Mouse (Mus musculus) MEL (cell line): ENCODE data around the gene Elp6. TPM values are rescaled to one million over a fixed set of nuclear protein-coding genes. Genes with fewer than 3 reads are reported as not detected.

Source experiments
- DNase-seq: peaks from one replicate; pipeline ENCODE4 v3.0.0; 2011; ENCODE audit warnings: low read depth, low spot score
- H3K27ac ChIP-seq: 2 replicates; pipeline ENCODE4 v1.5.1; 2012; ENCODE audit warnings: low read depth, mild to moderate bottlenecking, control low read depth, low read length, moderate library complexity; ENCODE audit not compliant: control insufficient read depth
- H3K27me3 ChIP-seq, 2 experiments: fragments of 150-350 bp in 1 of 2; sonication (generic) in 1 of 2; 2 replicates each; pipeline ENCODE4 v1.6.1; 2012; ENCODE audit warnings: low read length in 2 of 2, mild to moderate bottlenecking in 2 of 2, improper control_type of control experiment in 1 of 2, moderate library complexity in 1 of 2; ENCODE audit not compliant: insufficient read depth in 2 of 2, control insufficient read depth in 1 of 2
- H3K36me3 ChIP-seq, 2 experiments: 2 replicates each; pipeline ENCODE4 v1.6.1; 2012 to 2014; ENCODE audit warnings: low read length in 2 of 2, improper control_type of control experiment in 1 of 2, inconsistent platforms in 1 of 2, mild to moderate bottlenecking in 1 of 2; ENCODE audit not compliant: insufficient read depth in 2 of 2, control insufficient read depth in 1 of 2
- H3K4me1 ChIP-seq, 2 experiments: fragments of 150-350 bp in 1 of 2; sonication (generic) in 1 of 2; 2 replicates each; pipeline ENCODE4 v1.6.1; 2012; ENCODE audit warnings: low read length in 2 of 2, improper control_type of control experiment in 1 of 2, mild to moderate bottlenecking in 1 of 2; ENCODE audit not compliant: insufficient read depth in 2 of 2, control insufficient read depth in 1 of 2
- H3K4me3 ChIP-seq, 2 experiments: fragments of 150-350 bp in 1 of 2; sonication (generic) in 1 of 2; 2 replicates each; pipeline ENCODE4 v1.5.1; 2012; ENCODE audit warnings: low read depth in 2 of 2, low read length in 2 of 2, mild to moderate bottlenecking in 2 of 2, moderate library complexity in 2 of 2, control low read depth in 1 of 2, improper control_type of control experiment in 1 of 2; ENCODE audit not compliant: control insufficient read depth in 1 of 2, insufficient read depth in 1 of 2
- H3K79me2 ChIP-seq: 2 replicates; pipeline ENCODE4 v1.6.1; 2012; ENCODE audit warnings: mild to moderate bottlenecking, low read length, moderate library complexity; ENCODE audit not compliant: control insufficient read depth, poor library complexity, insufficient read depth
- H3K9ac ChIP-seq: 2 replicates; pipeline ENCODE4 v1.6.1; 2012; ENCODE audit warnings: low read depth, mild to moderate bottlenecking, control low read depth, low read length, moderate library complexity; ENCODE audit not compliant: control insufficient read depth, poor library complexity, severe bottlenecking
- H3K9me3 ChIP-seq: fragments of 150-350 bp; sonication (generic); replicated peaks from 2 replicates; pipeline ENCODE4 v1.6.1; 2012; ENCODE audit warnings: mild to moderate bottlenecking, low read length, improper control_type of control experiment, moderate library complexity; ENCODE audit not compliant: insufficient read depth
- BHLHE40 ChIP-seq: IDR thresholded peaks from 2 replicates; pipeline ENCODE4 v1.6.1; 2012; ENCODE audit warnings: low read depth, mild to moderate bottlenecking, inconsistent platforms, low read length, improper control_type of control experiment, borderline replicate concordance
- CHD2 ChIP-seq: IDR thresholded peaks from 2 replicates; pipeline ENCODE4 v1.6.1; 2011; ENCODE audit warnings: low read length, improper control_type of control experiment
- CTCF ChIP-seq, 3 experiments: IDR thresholded peaks in 2 of 3; conservative IDR thresholded peaks in 1 of 3; 2 replicates each; pipeline ENCODE4 v1.5.1; 2011 to 2012; ENCODE audit warnings: low read length in 3 of 3, low read depth in 2 of 3, mild to moderate bottlenecking in 2 of 3, improper control_type of control experiment in 1 of 3, inconsistent platforms in 1 of 3, mixed read lengths in 1 of 3, moderate library complexity in 1 of 3; ENCODE audit not compliant: control insufficient read depth in 1 of 3, insufficient read depth in 1 of 3, poor library complexity in 1 of 3, severe bottlenecking in 1 of 3
- E2F4 ChIP-seq: IDR thresholded peaks from 2 replicates; pipeline ENCODE4 v1.6.1; 2011; ENCODE audit warnings: low read depth, low read length, improper control_type of control experiment, borderline replicate concordance
- EP300 ChIP-seq, 2 experiments: IDR thresholded peaks; 2 replicates each; pipeline ENCODE4 v1.6.1; 2011; ENCODE audit warnings: improper control_type of control experiment in 2 of 2, low read length in 2 of 2, low read depth in 1 of 2, mild to moderate bottlenecking in 1 of 2
- ETS1 ChIP-seq: IDR thresholded peaks from 2 replicates; pipeline ENCODE4 v1.6.1; 2012; ENCODE audit warnings: low read depth, mild to moderate bottlenecking, inconsistent platforms, low read length, improper control_type of control experiment, moderate library complexity
- GABPA ChIP-seq: IDR thresholded peaks from 2 replicates; pipeline ENCODE4 v1.6.1; 2012; ENCODE audit warnings: low read depth, mild to moderate bottlenecking, inconsistent platforms, low read length, improper control_type of control experiment, moderate library complexity
- GATA1 ChIP-seq: IDR thresholded peaks from 2 replicates; pipeline ENCODE4 v1.6.1; 2011; ENCODE audit warnings: low read depth, low read length, improper control_type of control experiment
- HCFC1 ChIP-seq: IDR thresholded peaks from 2 replicates; pipeline ENCODE4 v1.6.1; 2012; ENCODE audit warnings: low read depth, mild to moderate bottlenecking, inconsistent platforms, low read length, improper control_type of control experiment, moderate library complexity
- MAFK ChIP-seq: IDR thresholded peaks from 2 replicates; pipeline ENCODE4 v1.6.1; 2011; ENCODE audit warnings: low read depth, mild to moderate bottlenecking, low read length, improper control_type of control experiment, borderline replicate concordance
- MAX ChIP-seq: IDR thresholded peaks from 2 replicates; pipeline ENCODE4 v1.6.1; 2011; ENCODE audit warnings: low read length, improper control_type of control experiment
- MAZ ChIP-seq: IDR thresholded peaks from 2 replicates; pipeline ENCODE4 v1.6.1; 2012; ENCODE audit warnings: low read depth, mild to moderate bottlenecking, inconsistent platforms, low read length, improper control_type of control experiment
- MXI1 ChIP-seq: IDR thresholded peaks from 2 replicates; pipeline ENCODE4 v1.6.1; 2011; ENCODE audit warnings: mild to moderate bottlenecking, low read depth, low read length, improper control_type of control experiment
- MYC ChIP-seq: IDR thresholded peaks from 2 replicates; pipeline ENCODE4 v1.6.1; 2011; ENCODE audit warnings: low read depth, mild to moderate bottlenecking, low read length, improper control_type of control experiment, moderate library complexity
- NELFE ChIP-seq: IDR thresholded peaks from 2 replicates; pipeline ENCODE4 v1.6.1; 2011; ENCODE audit warnings: low read depth, low read length, improper control_type of control experiment
- NRF1 ChIP-seq: IDR thresholded peaks from 2 replicates; pipeline ENCODE4 v1.6.1; 2014; ENCODE audit warnings: low read depth, mild to moderate bottlenecking, inconsistent platforms, low read length, improper control_type of control experiment, moderate library complexity; ENCODE audit not compliant: poor library complexity, insufficient read depth, severe bottlenecking
- POLR2AphosphoS5 ChIP-seq: IDR thresholded peaks from 2 replicates; pipeline ENCODE4 v1.6.1; 2012; ENCODE audit warnings: low read depth, borderline replicate concordance, mild to moderate bottlenecking, inconsistent platforms, low read length, moderate library complexity, mixed read lengths
- RAD21 ChIP-seq: IDR thresholded peaks from 2 replicates; pipeline ENCODE4 v1.6.1; 2011; ENCODE audit warnings: mild to moderate bottlenecking, low read depth, low read length, improper control_type of control experiment
- RCOR1 ChIP-seq: IDR thresholded peaks from 2 replicates; pipeline ENCODE4 v1.6.1; 2012; ENCODE audit warnings: low read depth, mild to moderate bottlenecking, inconsistent platforms, low read length, improper control_type of control experiment
- SIN3A ChIP-seq: IDR thresholded peaks from 2 replicates; pipeline ENCODE4 v1.6.1; 2012; ENCODE audit warnings: low read length, improper control_type of control experiment, inconsistent platforms
- SMC3 ChIP-seq: IDR thresholded peaks from 2 replicates; pipeline ENCODE4 v1.6.1; 2011; ENCODE audit warnings: low read depth, low read length, improper control_type of control experiment
- TAL1 ChIP-seq: IDR thresholded peaks from 2 replicates; pipeline ENCODE4 v1.6.1; 2012; ENCODE audit warnings: mild to moderate bottlenecking, inconsistent platforms, low read length, moderate library complexity, mixed read lengths
- TCF12 ChIP-seq: IDR thresholded peaks from 2 replicates; pipeline ENCODE4 v1.6.1; 2014; ENCODE audit warnings: low read depth, mild to moderate bottlenecking, inconsistent platforms, low read length, improper control_type of control experiment, moderate library complexity
- USF1 ChIP-seq: IDR thresholded peaks from 2 replicates; pipeline ENCODE4 v1.6.1; 2014; ENCODE audit warnings: low read depth, mild to moderate bottlenecking, inconsistent platforms, low read length, improper control_type of control experiment, moderate library complexity
- ZC3H11A ChIP-seq: IDR thresholded peaks from 2 replicates; pipeline ENCODE4 v1.6.1; 2012; ENCODE audit warnings: low read depth, mild to moderate bottlenecking, inconsistent platforms, low read length, improper control_type of control experiment
- ZKSCAN1 ChIP-seq: IDR thresholded peaks from 2 replicates; pipeline ENCODE4 v1.6.1; 2012; ENCODE audit warnings: low read depth, mild to moderate bottlenecking, inconsistent platforms, low read length, improper control_type of control experiment, moderate library complexity
- ZNF384 ChIP-seq: IDR thresholded peaks from 2 replicates; pipeline ENCODE4 v1.6.1; 2012; ENCODE audit warnings: low read depth, mild to moderate bottlenecking, inconsistent platforms, low read length, improper control_type of control experiment
- polyA plus RNA-seq, 2 experiments: library from polyadenylated mRNA; stranded (reverse) in 1 of 2; unstranded in 1 of 2; fragments of >175 nt in 1 of 2; fragments of >200 nt in 1 of 2; gene quantifications; 2 replicates each; pipeline versions ENCODE4 v1.2.1 to v1.2.4; 2012; ENCODE audit warnings: low replicate concordance in 2 of 2, low read depth in 1 of 2; ENCODE audit not compliant: insufficient read length in 2 of 2, insufficient read depth in 1 of 2, missing spikeins in 1 of 2
- total RNA-seq: library from RNA; depleted of rRNA; stranded (reverse); fragments of 300-350 nt; gene quantifications from 2 replicates; pipeline ENCODE4 v1.2.3, GENCODE M21; 2012

The Elp6 gene
- total and polyA plus RNA-seq, 3 experiments = 29.6 to 34.6 TPM; not detected in 1

GRCm38 (mm10) chr9:110294786-110295185 lies 10.2 kb upstream of the Elp6 start:
- H3K27me3 ChIP-seq = no peaks in the 10 kb centered on the region
- TF ChIP-seq GABPA = no peak
- TF ChIP-seq CTCF (IDR thresholded peaks at IDR 0.05 in 2 of 3, conservative IDR thresholded peaks at IDR 0.05 in 1 of 3; ENCODE audit: control insufficient read depth in 1 of 3, insufficient read depth in 1 of 3, low read depth in 2 of 3, low read length in 3 of 3, poor library complexity in 1 of 3, severe bottlenecking in 1 of 3) = no peak
- no peak for TF ChIP-seq GATA1
- TF ChIP-seq RAD21 = no peak
- TF ChIP-seq ETS1 = no peak
- no peak for TF ChIP-seq MAX
- TF ChIP-seq ZNF384 = no peak
- TF ChIP-seq E2F4 = no peak
- TF ChIP-seq RCOR1 = no peak
- no peak for TF ChIP-seq MAFK
- TF ChIP-seq POLR2AphosphoS5 = no peak
- TF ChIP-seq NELFE = no peak
- no peak for TF ChIP-seq TCF12
- no peaks in the 10 kb centered on the region for H3K36me3 ChIP-seq
- no peaks in the 10 kb centered on the region for H3K9me3 ChIP-seq
- DNase-seq = no peak
- no peaks in the 10 kb centered on the region; a peak in 1 of 4 replicates for H3K4me1 ChIP-seq
- H3K79me2 ChIP-seq = no peaks in the 10 kb centered on the region
- no peak overlapping the region for H3K9ac ChIP-seq
- H3K4me3 ChIP-seq = no peak overlapping the region
- no peak overlapping the region for H3K27ac ChIP-seq

GRCm38 (mm10) chr9:110296867-110297627 lies 7.9 kb upstream of the Elp6 start:
- peak overlapping the region; percentile 37 for H3K9ac ChIP-seq
- H3K4me3 ChIP-seq = no peak overlapping the region
- H3K36me3 ChIP-seq = no peaks in the 10 kb centered on the region
- no peaks in the 10 kb centered on the region for H3K9me3 ChIP-seq
- H3K27ac ChIP-seq = no peak overlapping the region
- H3K27me3 ChIP-seq = no peaks in the 10 kb centered on the region
- H3K79me2 ChIP-seq = no peaks in the 10 kb centered on the region
- no peak for TF ChIP-seq NRF1
- peak; percentile 72 for TF ChIP-seq MXI1
- TF ChIP-seq MYC = peak; percentile 63; the same call in 1 of the 2 replicates
- peak; percentile 46; the same call in 1 of the 2 replicates for TF ChIP-seq ZNF384
- no peak for TF ChIP-seq TAL1
- TF ChIP-seq NELFE = 0 out of 2 replicates have a peak, but pooled peaks have one; percentile 16
- TF ChIP-seq TCF12 = no peak
- peak; percentile 98 for TF ChIP-seq RAD21
- TF ChIP-seq BHLHE40 = peak; percentile 82; the same call in 1 of the 2 replicates
- peak; percentile 70 for TF ChIP-seq USF1
- TF ChIP-seq SIN3A = 0 out of 2 replicates have a peak, but pooled peaks have one; percentile 57
- TF ChIP-seq CHD2 = no peak
- TF ChIP-seq ZC3H11A = peak; percentile 94
- no peak for TF ChIP-seq ZKSCAN1
- TF ChIP-seq SMC3 = peak; percentile 93
- 0 out of 2 replicates have a peak, but pooled peaks have one; percentile 42 for TF ChIP-seq HCFC1
- peak; percentile 87 to 97 (median 95); a peak in 5 of 6 replicates for TF ChIP-seq CTCF (IDR thresholded peaks at IDR 0.05 in 2 of 3, conservative IDR thresholded peaks at IDR 0.05 in 1 of 3; ENCODE audit: control insufficient read depth in 1 of 3, insufficient read depth in 1 of 3, low read depth in 2 of 3, low read length in 3 of 3, poor library complexity in 1 of 3, severe bottlenecking in 1 of 3)
- TF ChIP-seq MAZ = no peak
- no peak for TF ChIP-seq EP300 (IDR thresholded peaks at IDR 0.05; ENCODE audit: low read depth in 1 of 2, low read length in 2 of 2)
- peak; percentile 91 for DNase-seq
- H3K4me1 ChIP-seq = no peaks in the 10 kb centered on the region; a peak in 1 of 4 replicates
